Mouse (Mus musculus) heart, adult 2 months (tissue): ENCODE measurements around the gene Fam178b. TPM values are rescaled to one million over a fixed set of nuclear protein-coding genes. Genes with fewer than 3 reads are reported as not detected.

Experiments
- DNase-seq, 2 experiments: peaks; one replicate each; pipeline ENCODE4 v3.0.0; 2021
- H3K27ac ChIP-seq: fragments of 200-600 bp; 2 replicates; pipeline ENCODE4 v1.8.1; 2022
- H3K27me3 ChIP-seq: fragments of 200-500 bp; 2 replicates; pipeline ENCODE4 v1.6.1; 2012; ENCODE audit warnings: mild to moderate bottlenecking, low read length, inconsistent platforms, mixed read lengths; ENCODE audit not compliant: control insufficient read depth, insufficient read depth
- H3K36me3 ChIP-seq: fragments of 200-500 bp; 2 replicates; pipeline ENCODE4 v1.6.1; 2012; ENCODE audit warnings: low read length, inconsistent platforms; ENCODE audit not compliant: control insufficient read depth, insufficient read depth
- H3K4me1 ChIP-seq: fragments of 200-500 bp; 2 replicates; pipeline ENCODE4 v1.6.1; 2011; ENCODE audit warnings: low read length; ENCODE audit not compliant: control insufficient read depth, insufficient read depth
- H3K4me3 ChIP-seq: fragments of 200-600 bp; 2 replicates; pipeline ENCODE4 v1.8.1; 2022
- H3K79me2 ChIP-seq: fragments of 200-500 bp; replicated peaks from 2 replicates; pipeline ENCODE4 v1.6.1; 2012; ENCODE audit warnings: mild to moderate bottlenecking, inconsistent platforms, low read length, moderate library complexity, mixed read lengths; ENCODE audit not compliant: control insufficient read depth, insufficient read depth
- H3K9ac ChIP-seq: fragments of 200-500 bp; 2 replicates; pipeline ENCODE4 v1.6.1; 2012; ENCODE audit warnings: low read depth, mild to moderate bottlenecking, control low read depth, inconsistent platforms, low read length, mixed read lengths
- CTCF ChIP-seq: fragments of 200-600 bp; IDR thresholded peaks from 2 replicates; pipeline ENCODE4 v1.8.1; 2022; ENCODE audit warnings: antibody characterized with exemption, mild to moderate bottlenecking, moderate library complexity
- EP300 ChIP-seq: fragments of 200-500 bp; IDR thresholded peaks from 2 replicates; pipeline ENCODE4 v1.6.1; 2011; ENCODE audit warnings: low read depth, low read length, control low read depth; ENCODE audit not compliant: insufficient read depth
- POLR2A ChIP-seq: fragments of 200-500 bp; IDR thresholded peaks from 2 replicates; pipeline ENCODE4 v1.6.1; 2011; ENCODE audit warnings: mild to moderate bottlenecking, low read depth, low read length, control low read depth; ENCODE audit not compliant: insufficient read depth
- WGBS: fragments of 180-500 bp; shearing (Covaris S2); methylation state at CpG from one replicate; pipeline ENCODE4 v1.1.7; 2018; 5-methylcytosine and 5-hydroxymethylcytosine counted together
- intact Hi-C: fragments of 180-260 bp; cut with DNase I; formaldehyde crosslinking; loops from one replicate; pipeline ENCODE4 v1.15.1; 2025
- polyA plus RNA-seq: library from polyadenylated mRNA; depleted of rRNA; stranded (reverse); fragments of >200 nt; gene quantifications from 2 replicates; pipeline ENCODE4 v1.2.3, GENCODE M21; 2012
- total RNA-seq, 2 experiments: library from RNA; stranded (reverse); gene quantifications; 2 replicates each; pipeline ENCODE4 v1.2.3; 2021

The Fam178b gene
- total and polyA plus RNA-seq, 3 experiments: 0.39 to 0.80 TPM; not detected in 1

GRCm38 (mm10) chr1:36696411-36696810 lies 13.4 kb upstream of the Fam178b start:
- Histone ChIP-seq H3K79me2 (peaks cover 2% of the 10 kb centered on the region; the same call in 1 of the 2 replicates), H3K4me1 (peaks cover 2% of the 10 kb centered on the region; the same call in 1 of the 2 replicates), H3K4me3 (no peak overlapping the region), H3K27ac (no peak overlapping the region), H3K36me3 (no peaks in the 10 kb centered on the region; the same call in none of the 2 replicates), H3K27me3 (no peaks in the 10 kb centered on the region), H3K9ac (no peak overlapping the region)
- no peak for DNase-seq
- WGBS: 34% methylated on average over 6 of the region's 6 CpGs
- no peak for TF ChIP-seq CTCF
- no peak for TF ChIP-seq EP300
- intact Hi-C loops: loop anchor here (10.0 kb wide), 1 partner anchor 342 kb away; no protein-coding TSS in a partner anchor

GRCm38 (mm10) chr1:36694871-36695270 lies 11.9 kb upstream of the Fam178b start:
- intact Hi-C loops: loop anchor here (10.0 kb wide), 1 partner anchor 340 kb away; no protein-coding TSS in a partner anchor
- TF ChIP-seq CTCF (no peak), EP300 (0 out of 2 replicates have a peak, but pooled peaks have one; percentile 2)
- H3K79me2 ChIP-seq: peaks cover 2% of the 10 kb centered on the region; the same call in 1 of the 2 replicates
- peaks cover 4% of the 10 kb centered on the region for H3K4me1 ChIP-seq
- H3K36me3 ChIP-seq: no peaks in the 10 kb centered on the region; the same call in none of the 2 replicates
- 81% methylated on average over 6 of the region's 6 CpGs for WGBS
- no peak overlapping the region for H3K9ac ChIP-seq
- H3K27me3 ChIP-seq: no peaks in the 10 kb centered on the region
- DNase-seq: no peak
- H3K27ac ChIP-seq: no peak overlapping the region
- H3K4me3 ChIP-seq: no peak overlapping the region

- Histone ChIP-seq H3K4me3 (peak within 1 kb of the TSS; percentile 89), H3K79me2 (peaks cover 2% of the 10 kb centered on the region; the same call in 1 of the 2 replicates), H3K27ac (peak within 1 kb of the TSS; percentile 87), H3K27me3 (no peaks in the 10 kb centered on the region), H3K4me1 (peaks cover 4% of the 10 kb centered on the region), H3K9ac (peak within 1 kb of the TSS; percentile 83), H3K36me3 (no peaks in the 10 kb centered on the region; the same call in none of the 2 replicates)
- WGBS: under 1% methylated on average over 68 of the region's 68 CpGs
- 0 out of 2 replicates have a peak, but pooled peaks have one; percentile 12 for TF ChIP-seq EP300
- TF ChIP-seq CTCF: no peak
- peak; percentile 75 for TF ChIP-seq POLR2A
- intact Hi-C loops: loop anchor here (1.0 to 10.0 kb wide), 2 partner anchors 18 to 337 kb away; no protein-coding TSS in a partner anchor
- peak; percentile 95 to 98 for DNase-seq
Observed at GRCm38 (mm10) chr1:36691271-36692155, 8.5 kb upstream of the Fam178b start, which contains the start of gene Cox5b. TSS of gene Cox5b (plus strand) at chr1:36691449.

GRCm38 (mm10) chr1:36690671-36691235 lies 7.8 kb upstream of the Fam178b start:
- peak overlapping the region; percentile 71 for H3K27ac ChIP-seq
- peak overlapping the region; percentile 36 for H3K4me3 ChIP-seq

DNA sequence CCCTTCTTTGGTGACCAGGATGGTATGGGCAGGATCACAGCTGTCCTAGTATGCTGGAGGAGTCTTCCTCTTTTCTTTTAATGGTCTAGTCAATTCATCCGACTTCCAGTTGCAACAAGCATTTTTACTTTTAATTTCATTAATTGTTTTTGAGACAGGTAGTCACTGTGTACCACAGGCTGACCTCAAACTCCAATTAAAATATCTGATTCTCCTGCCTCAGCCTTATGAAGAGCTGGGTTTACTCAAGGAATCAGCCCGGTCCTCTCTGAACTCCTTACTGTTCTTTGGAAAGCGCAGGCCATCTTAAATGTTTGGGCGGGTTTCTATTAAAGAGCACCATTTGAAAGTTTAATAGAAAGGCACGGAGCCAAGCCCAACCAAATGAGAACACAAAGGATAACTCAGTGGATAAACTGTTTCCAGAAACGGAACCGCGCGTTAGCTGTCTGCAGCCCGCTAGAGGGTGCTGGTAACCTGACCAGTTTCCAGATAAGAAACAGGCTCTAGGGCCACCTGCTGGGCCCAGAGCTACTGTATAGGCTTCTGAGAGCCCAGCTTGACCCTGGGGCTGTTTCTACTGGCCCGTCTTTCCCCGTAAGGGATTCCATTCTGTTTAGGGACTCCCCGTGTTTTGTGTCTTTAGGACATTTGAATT lies 956 bp upstream of the Fam178b start:
- Histone ChIP-seq H3K79me2 (no peaks in the 10 kb centered on the region), H3K4me1 (no peaks in the 10 kb centered on the region), H3K36me3 (no peaks in the 10 kb centered on the region), H3K4me3 (no peak overlapping the region), H3K27me3 (no peaks in the 10 kb centered on the region), H3K9ac (no peak overlapping the region), H3K27ac (no peak overlapping the region)
- intact Hi-C loops: loop anchor here (1.0 to 2.0 kb wide), 2 partner anchors 49 to 137 kb away; partner anchors contain the start of gene Ankrd39
- DNase-seq: peak; percentile 79 to 83
- 9% methylated on average over 13 of the region's 13 CpGs for WGBS
- peak; percentile 97 for TF ChIP-seq CTCF
- TF ChIP-seq POLR2A: no peak
- TF ChIP-seq EP300: peak; percentile 63; the same call in 1 of the 2 replicates

More at GRCm38 (mm10) chr1:36690671-36691235, 7.8 kb upstream of the Fam178b start:
- TF ChIP-seq EP300 (no peak), CTCF (no peak), POLR2A (no peak)
- WGBS: 62% methylated on average over 11 of the region's 11 CpGs
- Histone ChIP-seq H3K79me2 (peaks cover 2% of the 10 kb centered on the region; the same call in 1 of the 2 replicates), H3K36me3 (no peaks in the 10 kb centered on the region; the same call in none of the 2 replicates), H3K27me3 (no peaks in the 10 kb centered on the region), H3K9ac (peak overlapping the region; percentile 59), H3K4me1 (peaks cover 4% of the 10 kb centered on the region)
- intact Hi-C loops: loop anchor here (10.0 kb wide), 1 partner anchor 336 kb away; no protein-coding TSS in a partner anchor
- no peak for DNase-seq
